Mouse (Mus musculus) midbrain, embryonic 16.5 days (tissue): Measurements from ENCODE around the gene Ppp2r5a. TPM values are rescaled to one million over a fixed set of nuclear protein-coding genes. Genes with fewer than 3 reads are reported as not detected.

Source experiments
- ATAC-seq: fragments of 200-750 bp; cut with Nextera tagmentation; 2 replicates; pipeline ENCODE4 v1.8.0; 2017; ENCODE audit warnings: moderate TSS enrichment
- H3K27ac ChIP-seq: fragments of 300-500 bp; sonication (generic); 2 replicates; pipeline ENCODE4 v1.5.1; 2014; ENCODE audit warnings: mild to moderate bottlenecking, low read length, mixed read lengths
- H3K27me3 ChIP-seq: fragments of 300-500 bp; sonication (generic); 2 replicates; pipeline ENCODE4 v1.6.1; 2014; ENCODE audit warnings: low read depth, low read length, mixed read lengths; ENCODE audit not compliant: control insufficient read depth, insufficient read depth
- H3K36me3 ChIP-seq: fragments of 300-500 bp; sonication (generic); 2 replicates; pipeline ENCODE4 v1.6.1; 2014; ENCODE audit warnings: mild to moderate bottlenecking, low read length, moderate library complexity, mixed read lengths; ENCODE audit not compliant: control insufficient read depth, insufficient read depth
- H3K4me1 ChIP-seq: fragments of 300-500 bp; sonication (generic); 2 replicates; pipeline ENCODE4 v1.6.1; 2014; ENCODE audit warnings: mild to moderate bottlenecking, low read length, mixed read lengths; ENCODE audit not compliant: control insufficient read depth, insufficient read depth
- H3K4me2 ChIP-seq: fragments of 300-500 bp; sonication (generic); 2 replicates; pipeline ENCODE4 v1.6.1; 2014; ENCODE audit warnings: mild to moderate bottlenecking, low read length, mixed read lengths
- H3K4me3 ChIP-seq: fragments of 300-500 bp; sonication (generic); 2 replicates; pipeline ENCODE4 v1.5.1; 2014; ENCODE audit warnings: low read depth, mild to moderate bottlenecking, low read length, moderate library complexity, mixed read lengths
- H3K9ac ChIP-seq: fragments of 300-500 bp; sonication (generic); 2 replicates; pipeline ENCODE4 v1.6.1; 2014; ENCODE audit warnings: low read depth, low read length, mixed read lengths
- H3K9me3 ChIP-seq: fragments of 300-500 bp; sonication (generic); replicated peaks from 2 replicates; pipeline ENCODE4 v1.6.1; 2014; ENCODE audit warnings: mild to moderate bottlenecking, low read length, mixed read lengths; ENCODE audit not compliant: control insufficient read depth, poor library complexity, severe bottlenecking
- WGBS: fragments of 180-500 bp; shearing (Covaris S2); extraction: QIAGEN DNeasy Blood & Tissue Kit; methylation state at CpG from one replicate; pipeline ENCODE4 v1.1.7; 2014; 5-methylcytosine and 5-hydroxymethylcytosine counted together
- polyA plus RNA-seq: library from polyadenylated mRNA; unstranded; fragments of >200 nt; fragmentation: Nextera tagmentation; extraction: Ambion mirVana; gene quantifications from 2 replicates; pipeline ENCODE4 v1.2.1, GENCODE M21; 2015

The Ppp2r5a gene
- polyA plus RNA-seq, 1 experiment from 2014 or later: 6.5 TPM

- Histone ChIP-seq H3K27ac (no peak overlapping the region), H3K9me3 (0 out of 2 replicates have a peak, but pooled peaks cover 3% of the 10 kb centered on the region), H3K4me1 (no peaks in the 10 kb centered on the region), H3K9ac (no peak overlapping the region), H3K27me3 (no peaks in the 10 kb centered on the region), H3K4me3 (no peak overlapping the region), H3K4me2 (no peak overlapping the region), H3K36me3 (peaks cover 50% of the 10 kb centered on the region)
- WGBS: 95% methylated on average over 2 of the region's 2 CpGs
- no peak for ATAC-seq
Observed at GRCm38 (mm10) chr1:191339876-191340275, 63.2 kb downstream of the Ppp2r5a start.

DNA sequence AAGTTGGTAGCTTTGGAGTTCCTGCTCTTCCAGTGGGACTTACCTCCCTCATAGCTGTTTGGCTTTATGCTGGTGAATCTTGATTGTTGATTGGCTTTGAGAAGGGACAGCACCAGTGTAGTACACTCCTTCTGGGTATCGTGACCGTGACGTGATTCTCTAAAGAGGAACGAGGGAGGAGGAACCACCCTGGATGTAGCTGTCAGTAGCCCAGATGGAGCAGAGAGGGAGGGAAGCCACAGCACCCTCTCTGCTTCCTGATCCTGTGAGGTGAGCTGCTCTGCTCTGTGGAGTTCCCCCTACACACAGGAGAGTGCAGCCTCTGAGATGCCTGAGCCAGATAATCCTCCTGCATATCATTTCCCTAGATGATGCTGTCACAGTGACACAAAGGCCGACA, 68.6 kb downstream of the Ppp2r5a start:
- Histone ChIP-seq H3K27ac (no peak overlapping the region), H3K4me2 (no peak overlapping the region), H3K4me3 (no peak overlapping the region), H3K9ac (no peak overlapping the region), H3K9me3 (0 out of 2 replicates have a peak, but pooled peaks cover 3% of the 10 kb centered on the region), H3K4me1 (no peaks in the 10 kb centered on the region), H3K36me3 (peaks cover 31% of the 10 kb centered on the region), H3K27me3 (no peaks in the 10 kb centered on the region)
- ATAC-seq: no peak
- WGBS: 84% methylated on average over 5 of the region's 5 CpGs

- Histone ChIP-seq H3K4me3 (no peak overlapping the region), H3K9ac (no peak overlapping the region), H3K4me1 (peaks cover 19% of the 10 kb centered on the region), H3K27me3 (no peaks in the 10 kb centered on the region), H3K4me2 (no peak overlapping the region), H3K27ac (no peak overlapping the region), H3K9me3 (no peaks in the 10 kb centered on the region), H3K36me3 (peaks cover 8% of the 10 kb centered on the region; the same call in 1 of the 2 replicates)
- ATAC-seq: no peak
- 86% methylated on average over 4 of the region's 4 CpGs for WGBS
Observed at GRCm38 (mm10) chr1:191330356-191330755, 72.7 kb downstream of the Ppp2r5a start.

DNA sequence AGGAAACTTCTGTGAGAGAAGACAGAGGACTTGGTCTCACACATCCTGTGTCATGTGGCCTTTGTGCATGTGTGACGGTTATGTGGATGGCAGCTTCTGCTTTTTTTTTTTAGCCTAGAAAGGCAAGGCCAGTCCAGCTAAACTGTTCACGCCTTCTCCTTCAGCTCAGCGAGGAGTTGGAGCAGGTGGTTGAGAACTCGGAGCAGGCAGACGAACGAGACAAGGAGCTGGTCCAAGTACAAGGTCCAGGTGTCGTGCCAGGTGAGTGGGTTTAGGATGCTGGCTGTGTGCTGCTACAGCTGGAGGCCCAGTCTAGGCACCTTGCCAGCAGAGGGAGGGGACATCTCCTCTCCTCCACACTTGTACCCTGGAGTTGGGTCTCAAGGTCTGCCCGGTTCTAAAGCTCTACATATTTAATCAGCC, 75.0 kb downstream of the Ppp2r5a start:
- 75% methylated on average over 8 of the region's 8 CpGs for WGBS
- H3K4me3 ChIP-seq: no peak overlapping the region
- H3K27me3 ChIP-seq: no peaks in the 10 kb centered on the region
- no peak overlapping the region for H3K27ac ChIP-seq
- peak overlapping the region; percentile 79 for H3K4me2 ChIP-seq
- ATAC-seq: no peak
- H3K4me1 ChIP-seq: peaks cover 19% of the 10 kb centered on the region
- peak overlapping the region; percentile 88; the same call in 1 of the 2 replicates for H3K9ac ChIP-seq
- H3K36me3 ChIP-seq: peaks cover 4% of the 10 kb centered on the region; the same call in 1 of the 2 replicates
- no peaks in the 10 kb centered on the region for H3K9me3 ChIP-seq

DNA sequence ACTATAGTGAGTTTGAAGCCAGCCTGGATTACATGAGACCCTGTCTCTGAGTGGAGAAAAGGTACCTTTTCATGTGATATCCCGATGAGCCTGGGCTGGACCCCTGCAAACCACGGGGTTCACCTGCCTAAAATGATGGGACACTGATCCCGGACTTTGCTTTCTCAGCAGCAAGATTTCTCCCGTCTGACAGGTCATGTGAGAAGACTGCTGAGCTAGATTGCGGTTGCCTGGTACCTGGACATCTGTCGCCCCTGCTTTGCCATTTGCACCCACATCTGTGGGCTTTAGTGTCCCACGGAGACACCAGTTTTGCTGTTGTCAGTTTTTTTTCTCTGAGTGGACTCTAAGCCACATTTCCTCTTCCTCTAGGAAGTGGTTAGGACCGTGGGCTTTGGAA, 75.8 kb downstream of the Ppp2r5a start:
- H3K4me2 ChIP-seq: peak overlapping the region; percentile 79
- H3K9ac ChIP-seq: peak overlapping the region; percentile 88
- no peaks in the 10 kb centered on the region for H3K9me3 ChIP-seq
- H3K36me3 ChIP-seq: 0 out of 2 replicates have a peak, but pooled peaks cover 2% of the 10 kb centered on the region
- H3K27ac ChIP-seq: no peak overlapping the region
- no peaks in the 10 kb centered on the region for H3K27me3 ChIP-seq
- no peak for ATAC-seq
- 81% methylated on average over 8 of the region's 8 CpGs for WGBS
- H3K4me1 ChIP-seq: peaks cover 19% of the 10 kb centered on the region
- H3K4me3 ChIP-seq: peak overlapping the region; percentile 81

- peak overlapping the region; percentile 92 for H3K27ac ChIP-seq
- peak; percentile 77 for ATAC-seq
- peak overlapping the region; percentile 81 for H3K4me3 ChIP-seq
- H3K9me3 ChIP-seq: no peaks in the 10 kb centered on the region
- H3K9ac ChIP-seq: peak overlapping the region; percentile 88
- peak overlapping the region; percentile 79 for H3K4me2 ChIP-seq
- H3K36me3 ChIP-seq: no peaks in the 10 kb centered on the region
- H3K27me3 ChIP-seq: no peaks in the 10 kb centered on the region
- under 1% methylated on average over 33 of the region's 35 CpGs for WGBS
- peaks cover 19% of the 10 kb centered on the region for H3K4me1 ChIP-seq
Observed at GRCm38 (mm10) chr1:191326233-191326882, 76.7 kb downstream of the Ppp2r5a start.

DNA sequence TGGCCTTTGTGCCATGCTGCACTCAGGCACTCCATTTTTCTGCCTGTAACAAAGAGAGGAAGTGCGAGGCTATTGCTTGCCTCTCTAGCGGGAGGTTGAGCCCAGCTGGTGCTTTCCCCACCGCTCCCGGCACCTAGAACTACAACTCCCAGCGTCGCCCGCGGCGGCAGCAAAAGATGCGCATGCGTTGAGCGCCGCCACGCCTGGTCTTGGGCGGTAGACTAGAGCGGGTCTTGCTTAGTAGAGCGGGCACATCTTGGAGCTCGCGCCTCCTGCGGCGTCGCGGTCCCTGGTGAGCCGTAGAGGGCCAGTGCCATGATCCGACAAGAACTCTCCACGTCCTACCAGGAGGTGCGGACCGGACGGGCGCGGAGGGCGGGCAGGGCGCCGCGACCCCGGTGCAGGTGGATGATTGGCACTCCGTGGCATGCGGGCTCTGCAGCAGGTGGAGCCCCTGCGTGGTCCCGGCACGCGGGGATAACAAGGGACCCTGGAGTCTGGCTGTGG, 77.3 kb downstream of the Ppp2r5a start, which contains the start of gene Tmem206:
TSS of gene Tmem206 (plus strand) at position 187 of the 507 bp plus-strand sequence.
- Histone ChIP-seq H3K4me3 (peak within 1 kb of the TSS; percentile 81), H3K27ac (peak within 1 kb of the TSS; percentile 92), H3K9ac (peak within 1 kb of the TSS; percentile 88), H3K27me3 (no peaks in the 10 kb centered on the region), H3K4me2 (peak within 1 kb of the TSS; percentile 79), H3K4me1 (peaks cover 19% of the 10 kb centered on the region), H3K9me3 (no peaks in the 10 kb centered on the region), H3K36me3 (no peaks in the 10 kb centered on the region)
- peak; percentile 96 for ATAC-seq
- 0% methylated on average over 40 of the region's 42 CpGs for WGBS

- Histone ChIP-seq H3K4me3 (peak overlapping the region; percentile 81; the same call in 1 of the 2 replicates), H3K4me2 (peak overlapping the region; percentile 79; the same call in 1 of the 2 replicates), H3K9me3 (no peaks in the 10 kb centered on the region), H3K27me3 (no peaks in the 10 kb centered on the region), H3K9ac (peak overlapping the region; percentile 88; the same call in 1 of the 2 replicates), H3K27ac (peak overlapping the region; percentile 92; the same call in 1 of the 2 replicates), H3K4me1 (peaks cover 19% of the 10 kb centered on the region), H3K36me3 (no peaks in the 10 kb centered on the region)
- ATAC-seq: peak; percentile 16; the same call in 1 of the 2 replicates
- WGBS: 87% methylated on average over 7 of the region's 7 CpGs
Observed at GRCm38 (mm10) chr1:191324733-191325590, 78.1 kb downstream of the Ppp2r5a start.
